Mouse (Mus musculus): ENCODE measurements around the gene Mrtfa. TPM values are rescaled to one million over a fixed set of nuclear protein-coding genes. Genes with fewer than 3 reads are reported as not detected.

The Mrtfa gene
- polyA plus RNA-seq, 2 experiments from 2014 or later = 45.2 to 54.3 TPM

GRCm38 (mm10) chr15:81195447-81195846, 4.9 kb upstream of the Mrtfa start:
- no peak for ATAC-seq

DNA sequence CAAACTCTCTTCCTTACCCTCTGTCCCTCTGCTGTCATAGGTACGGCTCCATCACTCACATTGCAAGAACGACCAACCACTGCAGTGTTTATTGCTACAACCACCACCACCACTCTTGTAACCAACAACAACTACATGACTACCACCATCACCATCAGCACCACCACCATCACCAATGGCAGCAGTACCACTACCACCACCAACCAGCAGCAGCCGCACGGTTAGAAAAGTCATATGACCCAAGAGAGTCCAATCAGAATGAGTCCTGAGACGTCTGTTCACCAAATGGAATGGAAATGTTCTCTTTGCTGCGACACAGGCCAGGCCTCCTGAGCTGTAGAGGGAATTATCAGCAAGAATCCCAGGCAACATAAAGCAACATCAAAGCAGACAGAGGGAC, 4.2 kb upstream of the Mrtfa start:
- no peak for ATAC-seq

GRCm38 (mm10) chr15:81192858-81193257, 2.3 kb upstream of the Mrtfa start:
- no peak for ATAC-seq

- ATAC-seq = no peak
Observed at GRCm38 (mm10) chr15:81192316-81192715, 1.8 kb upstream of the Mrtfa start.

GRCm38 (mm10) chr15:81191303-81191702, 746 bp upstream of the Mrtfa start:
- ATAC-seq = no peak

DNA sequence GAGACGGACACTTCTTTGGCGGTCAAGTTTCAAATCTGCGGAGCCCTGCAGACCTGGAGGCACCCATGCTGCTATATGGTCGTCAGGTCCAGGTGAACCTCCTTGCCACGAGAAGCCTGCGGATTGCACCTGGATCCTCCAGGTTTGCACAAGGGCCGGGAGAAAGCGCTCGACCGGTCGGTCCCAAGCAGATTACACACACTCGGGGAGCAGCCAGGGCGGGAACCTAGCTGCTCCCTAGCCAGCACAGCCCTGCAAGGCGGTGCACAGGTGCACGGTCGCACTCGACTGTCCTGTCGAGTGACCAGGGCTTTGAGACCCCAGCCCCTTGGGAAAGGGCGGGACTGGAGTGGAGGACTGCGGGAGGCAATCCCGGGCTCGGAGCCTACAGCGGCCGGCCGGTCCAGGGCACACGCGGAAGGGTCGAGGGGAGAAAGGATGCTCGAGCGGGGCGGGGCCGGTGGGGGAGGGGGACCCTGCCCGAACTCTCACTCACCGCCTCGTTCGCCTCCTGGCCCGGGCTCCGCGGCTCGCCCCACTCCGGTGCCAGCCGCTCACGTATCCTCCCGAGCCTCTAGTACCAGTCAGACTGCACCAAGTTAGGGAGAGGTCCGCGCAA, 437 bp downstream of the Mrtfa start:
- no peak for ATAC-seq

DNA sequence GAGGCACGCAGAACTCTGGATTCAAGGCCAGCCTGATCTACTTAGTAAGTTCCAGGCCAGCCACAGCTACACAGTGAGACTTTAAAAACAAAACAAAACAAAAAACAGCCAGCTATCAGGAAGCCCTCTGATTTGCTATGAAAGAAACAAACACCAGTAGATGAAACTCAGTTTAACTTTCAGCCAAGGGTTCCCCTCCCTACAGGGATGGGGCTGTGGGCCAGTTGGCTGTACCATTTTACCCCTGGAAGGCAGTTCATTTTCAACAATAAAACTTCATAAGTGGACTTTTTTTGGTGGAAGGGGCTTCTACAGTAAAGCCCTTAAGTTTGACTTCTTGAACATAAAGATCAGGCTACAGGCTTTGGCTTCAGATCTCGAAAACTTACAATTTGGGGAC, 1.5 kb downstream of the Mrtfa start:
- ATAC-seq = no peak

GRCm38 (mm10) chr15:81184913-81185312, 5.6 kb downstream of the Mrtfa start:
- ATAC-seq = no peak

- no peak for ATAC-seq
Observed at GRCm38 (mm10) chr15:81181233-81181632, 9.3 kb downstream of the Mrtfa start.

DNA sequence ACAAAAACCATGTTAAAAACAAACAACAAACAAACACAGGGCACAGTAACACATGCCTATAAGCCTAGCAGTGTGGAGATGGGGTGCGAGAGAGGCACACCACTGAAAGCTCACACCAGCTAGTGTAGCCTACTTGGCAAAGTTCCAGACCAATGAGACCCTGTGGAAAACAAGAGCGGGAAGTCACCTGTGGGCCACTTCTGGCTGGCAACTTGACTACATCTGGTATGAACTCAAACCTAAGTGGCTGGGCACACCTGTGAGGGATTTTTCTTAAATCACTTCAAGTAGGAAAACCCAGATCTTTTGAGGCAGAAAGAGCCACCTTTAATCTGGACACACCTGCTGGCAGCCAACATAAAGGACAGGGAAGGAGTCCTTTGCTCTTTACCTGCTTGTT, 11.0 kb downstream of the Mrtfa start:
- no peak for ATAC-seq

DNA sequence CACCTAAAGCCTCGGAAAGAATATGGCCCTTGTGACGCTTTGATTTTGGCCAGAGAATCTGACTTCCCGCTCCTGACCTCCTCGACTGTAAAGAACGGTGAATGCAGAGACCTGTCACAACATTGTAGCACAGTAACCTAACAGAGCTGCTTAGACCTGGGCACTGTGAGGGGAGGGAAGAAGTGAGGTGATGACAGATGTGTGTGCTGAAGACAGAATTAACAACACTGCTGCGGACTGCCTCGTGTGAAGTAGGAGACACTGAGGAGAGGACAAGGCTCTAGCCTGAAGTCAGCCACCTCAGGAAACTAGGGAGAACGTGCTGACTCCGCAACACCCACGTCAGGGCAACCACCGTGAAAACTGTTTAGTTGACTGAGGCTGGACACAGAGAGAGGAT, 11.9 kb downstream of the Mrtfa start:
- ATAC-seq = no peak

DNA sequence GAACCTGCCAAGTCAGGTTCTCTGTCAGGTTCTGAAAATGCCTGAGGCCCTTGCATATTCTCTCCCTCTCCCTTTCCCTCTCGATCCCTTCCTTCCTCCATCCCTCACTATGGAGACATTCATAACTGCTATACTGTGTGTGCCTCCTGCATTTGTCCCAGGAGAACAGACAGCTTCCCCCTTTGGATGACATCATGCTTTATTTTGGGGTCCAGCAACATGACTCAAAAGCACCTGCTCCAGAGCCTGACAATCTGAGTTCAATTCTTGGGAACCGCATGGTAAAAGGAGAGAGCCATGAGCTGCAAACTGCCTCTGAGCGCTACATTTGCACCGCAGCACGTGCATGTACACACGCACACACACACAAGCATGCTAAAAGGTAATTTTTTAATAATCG, 12.7 kb downstream of the Mrtfa start:
- no peak for ATAC-seq

DNA sequence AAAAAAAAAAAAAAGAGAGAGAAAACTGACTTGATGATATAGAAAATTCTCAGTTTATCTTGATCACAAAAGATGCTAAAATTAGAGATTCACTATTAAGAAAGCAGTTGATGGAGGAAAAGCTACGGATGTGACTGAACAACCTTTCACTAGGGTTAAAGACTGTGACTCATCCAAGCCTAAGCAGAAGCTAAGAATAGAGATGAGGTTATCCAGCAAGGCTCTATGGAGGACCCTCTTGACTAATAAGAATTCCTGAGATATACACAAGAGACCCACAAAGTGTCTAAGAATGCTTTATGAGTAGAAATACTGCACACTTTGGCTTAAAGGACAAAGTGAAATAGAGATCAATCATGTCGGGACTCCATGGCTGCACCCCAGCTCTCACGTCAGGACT, 14.9 kb downstream of the Mrtfa start:
- no peak for ATAC-seq

DNA sequence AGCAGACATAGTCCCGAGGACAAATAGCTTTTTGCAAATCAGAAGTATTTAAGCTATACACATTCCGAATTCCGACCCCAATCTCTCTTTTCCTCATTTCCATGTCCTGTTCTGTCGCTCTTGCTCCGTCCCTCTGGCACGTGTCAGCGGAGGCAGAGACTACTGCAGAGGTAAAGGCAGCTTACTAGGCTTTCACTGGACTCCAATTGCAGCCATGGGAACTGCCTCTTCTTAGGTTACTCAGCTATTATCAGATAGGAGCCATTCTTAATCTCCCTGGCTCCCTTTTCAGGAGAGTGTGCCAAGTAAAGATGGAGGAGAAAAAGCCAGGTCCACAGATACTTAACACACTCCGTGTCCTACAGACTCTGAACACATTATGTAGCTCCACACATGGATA, 18.3 kb downstream of the Mrtfa start:
- ATAC-seq = no peak

- ATAC-seq = no peak
Observed at GRCm38 (mm10) chr15:81168735-81169134, 21.8 kb downstream of the Mrtfa start.

- ATAC-seq = no peak
Observed at GRCm38 (mm10) chr15:81167831-81168230, 22.7 kb downstream of the Mrtfa start.

DNA sequence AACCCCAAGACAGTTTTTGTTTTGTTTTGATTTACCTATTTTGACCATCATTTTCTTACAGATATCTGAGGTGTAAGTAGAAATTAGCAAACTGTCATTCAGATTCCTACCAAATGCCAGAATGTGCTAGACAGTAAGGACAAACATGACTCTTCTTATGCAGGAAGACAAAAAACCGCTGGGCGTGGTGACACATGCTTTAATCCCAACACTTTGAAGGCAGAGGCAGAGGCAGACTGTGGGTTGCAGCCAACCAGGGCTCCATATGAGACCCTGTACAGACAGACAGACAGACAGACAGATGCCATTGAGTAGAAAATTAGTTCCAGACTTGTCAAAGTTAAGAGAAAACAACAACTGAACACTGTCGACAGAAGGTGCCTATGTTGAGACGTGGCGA, 24.3 kb downstream of the Mrtfa start:
- no peak for ATAC-seq

DNA sequence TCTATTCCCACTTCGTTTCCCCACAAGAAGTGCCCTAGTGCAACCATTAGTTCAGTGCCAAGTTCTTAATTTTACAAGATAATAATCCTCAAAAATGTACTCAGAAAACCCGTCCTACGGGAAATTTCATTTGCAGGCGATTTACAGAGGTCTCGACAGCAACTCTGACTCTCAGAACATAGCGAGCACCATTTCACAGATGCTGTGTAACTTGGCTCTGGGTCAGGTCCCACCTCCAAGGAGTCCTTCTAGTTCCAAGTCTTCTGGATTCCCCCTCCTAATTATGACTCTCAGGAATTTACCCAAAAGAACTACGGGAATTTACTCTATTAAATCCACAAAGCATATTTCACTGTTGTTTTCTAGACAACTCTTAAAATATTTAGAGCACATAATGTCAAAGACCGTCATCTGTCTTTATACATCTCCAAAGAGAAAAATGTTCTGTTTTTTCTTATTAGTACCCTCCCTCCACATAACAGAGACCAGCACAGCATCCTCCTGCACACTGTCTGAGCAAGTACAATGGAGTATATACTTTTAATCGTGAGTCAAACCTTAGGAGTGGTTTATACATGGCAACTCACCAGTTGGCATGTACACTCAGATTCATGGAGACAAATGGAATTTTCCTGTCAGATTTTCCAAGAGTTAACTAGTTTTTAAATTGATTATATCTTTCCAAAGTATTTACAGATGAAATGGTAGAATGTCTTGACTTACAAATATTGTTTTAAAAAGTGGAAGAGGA, 25.8 kb downstream of the Mrtfa start:
- no peak for ATAC-seq

GRCm38 (mm10) chr15:81161571-81161970, 29.0 kb downstream of the Mrtfa start:
- no peak for ATAC-seq

- ATAC-seq = no peak
Observed at GRCm38 (mm10) chr15:81160677-81161076, 29.9 kb downstream of the Mrtfa start.

- ATAC-seq = no peak
Observed at GRCm38 (mm10) chr15:81159212-81159611, 31.3 kb downstream of the Mrtfa start.

DNA sequence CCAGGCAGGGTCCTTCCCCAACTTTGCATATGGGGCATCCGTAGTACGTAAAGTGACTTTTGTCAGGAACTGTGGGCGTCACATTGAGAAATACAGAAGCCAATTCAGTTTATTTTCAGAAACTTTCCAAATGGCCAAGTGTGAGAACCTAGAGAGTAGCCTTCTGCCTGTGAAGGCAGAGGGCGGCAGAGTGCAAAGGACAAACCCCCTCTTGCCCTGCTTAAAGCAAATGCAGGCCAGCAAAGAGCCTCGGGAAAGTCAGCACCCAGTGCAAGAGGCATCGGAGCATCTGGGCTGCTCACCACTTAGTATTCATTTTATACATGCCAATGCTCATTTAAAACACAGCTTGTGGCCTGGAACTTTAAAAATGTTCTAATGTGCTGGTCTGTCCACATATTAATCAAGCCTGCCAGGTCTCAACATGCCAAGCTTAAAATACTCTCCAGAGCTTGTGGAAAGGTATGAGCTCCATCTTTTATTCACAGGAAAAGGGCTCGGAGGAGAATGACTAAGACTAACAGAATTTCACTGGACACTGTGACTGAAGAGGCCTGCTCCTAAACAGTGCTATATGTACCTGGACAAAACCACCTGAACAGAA, 31.9 kb downstream of the Mrtfa start:
- ATAC-seq = no peak

DNA sequence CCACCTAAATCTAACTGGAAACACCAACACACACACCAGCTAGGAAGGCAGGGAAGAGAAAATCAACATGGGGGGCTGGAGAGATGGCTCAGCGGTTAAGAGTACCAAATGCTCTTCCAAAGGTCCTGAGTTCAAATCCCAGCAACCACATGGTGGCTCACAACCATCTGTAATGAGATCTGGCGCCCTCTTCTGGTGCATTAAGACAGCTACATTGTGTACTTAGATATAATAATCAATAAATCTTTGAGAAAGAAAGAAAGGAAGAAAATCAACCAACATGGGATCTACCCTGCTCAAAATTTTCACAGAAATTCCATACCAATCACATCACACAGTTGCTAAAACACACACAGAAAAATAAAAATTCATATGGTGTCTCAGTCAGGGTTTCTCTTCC, 34.1 kb downstream of the Mrtfa start:
- ATAC-seq = no peak

GRCm38 (mm10) chr15:81155845-81156244, 34.7 kb downstream of the Mrtfa start:
- ATAC-seq = no peak

Data from activated CD4-positive, CD25-positive, alpha-beta regulatory T cell, adult 4 months (primary cell).